Mouse (Mus musculus): ENCODE data around the gene Ddx39b. TPM values are rescaled to one million over a fixed set of nuclear protein-coding genes. Genes with fewer than 3 reads are reported as not detected.
"Not testable (repeated sequence)": the region's sequence is repeated elsewhere in the genome, so short reads cannot be mapped to it uniquely, and the experiment has no call there.

Ddx39b gene
- polyA plus RNA-seq, 2 experiments, result 127 to 199 TPM

- ATAC-seq (ENCODE audit: insufficient read depth) (no peak), DNase-seq (ENCODE audit: low read depth in 3 of 3, low spot score in 3 of 3) (no peak)
- H3K4me1 ChIP-seq (replicated peaks; ENCODE audit: control insufficient read depth in 2 of 2, insufficient read depth in 2 of 2, low read length in 1 of 2), result no peaks in the 10 kb centered on the region; a peak in 1 of 4 replicates
- no peaks in the 10 kb centered on the region for H3K36me3 ChIP-seq (replicated peaks; ENCODE audit: control insufficient read depth, insufficient read depth, low read depth)
- no peak overlapping the region for H3K9ac ChIP-seq (replicated peaks)
- no peak overlapping the region for H3K4me2 ChIP-seq (ENCODE audit: low read depth)
- H3K4me3 ChIP-seq (ENCODE audit: insufficient read depth in 1 of 2, low read depth in 2 of 2, low read length in 2 of 2), result no peak overlapping the region
- 60% methylated on average over 13 of the region's 13 CpGs for WGBS (ENCODE audit: insufficient replicate concordance)
- H3K27me3 ChIP-seq (ENCODE audit: control insufficient read depth, insufficient read depth, low read length), result peaks cover 8% of the 10 kb centered on the region
- TF ChIP-seq EP300 (IDR thresholded peaks at IDR 0.05; ENCODE audit: low read depth) (no peak), CTCF (IDR thresholded peaks at IDR 0.05; ENCODE audit: low read depth) (no peak)
- H3K27ac ChIP-seq, result no peak overlapping the region
- no peaks in the 10 kb centered on the region for H3K9me3 ChIP-seq (ENCODE audit: control insufficient read depth, low read length)
These were observed 37.6 kb downstream of the Ddx39b start for GRCm38 (mm10) chr17:35278957-35279688.

- WGBS (ENCODE audit: insufficient replicate concordance), result 65% methylated on average over 3 of the region's 3 CpGs
- H3K4me1 ChIP-seq (replicated peaks; ENCODE audit: control insufficient read depth in 2 of 2, insufficient read depth in 2 of 2, low read length in 1 of 2), result no peaks in the 10 kb centered on the region
- H3K27ac ChIP-seq, result no peak overlapping the region
- no peaks in the 10 kb centered on the region for H3K36me3 ChIP-seq (replicated peaks; ENCODE audit: control insufficient read depth, insufficient read depth, low read depth)
- no peak for ATAC-seq (ENCODE audit: insufficient read depth)
- no peak overlapping the region for H3K4me3 ChIP-seq (ENCODE audit: insufficient read depth in 1 of 2, low read depth in 2 of 2, low read length in 2 of 2)
- TF ChIP-seq EP300 (IDR thresholded peaks at IDR 0.05; ENCODE audit: low read depth) (no peak), CTCF (IDR thresholded peaks at IDR 0.05; ENCODE audit: low read depth) (no peak)
- H3K27me3 ChIP-seq (ENCODE audit: control insufficient read depth, insufficient read depth, low read length), result peaks cover 5% of the 10 kb centered on the region
- H3K9ac ChIP-seq (replicated peaks), result no peak overlapping the region
- H3K4me2 ChIP-seq (ENCODE audit: low read depth), result no peak overlapping the region
- DNase-seq (ENCODE audit: low read depth in 3 of 3, low spot score in 3 of 3), result no peak
- H3K9me3 ChIP-seq (ENCODE audit: control insufficient read depth, low read length), result no peaks in the 10 kb centered on the region
These were observed 38.7 kb downstream of the Ddx39b start for GRCm38 (mm10) chr17:35280276-35280675.

GRCm38 (mm10) chr17:35285431-35285830, 43.9 kb downstream of the Ddx39b start:
- H3K4me1 ChIP-seq (replicated peaks; ENCODE audit: control insufficient read depth in 2 of 2, insufficient read depth in 2 of 2, low read length in 1 of 2), result no peaks in the 10 kb centered on the region
- H3K36me3 ChIP-seq (replicated peaks; ENCODE audit: control insufficient read depth, insufficient read depth, low read depth), result no peaks in the 10 kb centered on the region
- H3K4me3 ChIP-seq (ENCODE audit: insufficient read depth in 1 of 2, low read depth in 2 of 2, low read length in 2 of 2), result no peak overlapping the region
- no peaks in the 10 kb centered on the region for H3K9me3 ChIP-seq (ENCODE audit: control insufficient read depth, low read length)
- TF ChIP-seq CTCF (IDR thresholded peaks at IDR 0.05; ENCODE audit: low read depth), result no peak
- TF ChIP-seq EP300 (IDR thresholded peaks at IDR 0.05; ENCODE audit: low read depth), result no peak
- H3K27ac ChIP-seq, result no peak overlapping the region
- no peak for ATAC-seq (ENCODE audit: insufficient read depth)
- no peak overlapping the region for H3K9ac ChIP-seq (replicated peaks)
- H3K27me3 ChIP-seq (ENCODE audit: control insufficient read depth, insufficient read depth, low read length), result no peaks in the 10 kb centered on the region
- DNase-seq (ENCODE audit: low read depth in 3 of 3, low spot score in 3 of 3), result no peak
- H3K4me2 ChIP-seq (ENCODE audit: low read depth), result no peak overlapping the region

- 2% methylated on average over 5 of the region's 5 CpGs for WGBS (ENCODE audit: insufficient replicate concordance)
- H3K9ac ChIP-seq (replicated peaks); H3K4me3 ChIP-seq (ENCODE audit: insufficient read depth in 1 of 2, low read depth in 2 of 2, low read length in 2 of 2); H3K27ac ChIP-seq; H3K4me2 ChIP-seq (ENCODE audit: low read depth); H3K9me3 ChIP-seq (ENCODE audit: control insufficient read depth, low read length); DNase-seq (ENCODE audit: low read depth in 3 of 3, low spot score in 3 of 3); ATAC-seq (ENCODE audit: insufficient read depth); H3K27me3 ChIP-seq (ENCODE audit: control insufficient read depth, insufficient read depth, low read length); H3K36me3 ChIP-seq (replicated peaks; ENCODE audit: control insufficient read depth, insufficient read depth, low read depth); H3K4me1 ChIP-seq (replicated peaks; ENCODE audit: control insufficient read depth in 2 of 2, insufficient read depth in 2 of 2, low read length in 1 of 2): not testable (repeated sequence)
- peak; percentile 86 for TF ChIP-seq CTCF (IDR thresholded peaks at IDR 0.05; ENCODE audit: low read depth)
These were observed 54.2 kb downstream of the Ddx39b start for GRCm38 (mm10) chr17:35295796-35296195.

GRCm38 (mm10) chr17:35300261-35300945, 58.9 kb downstream of the Ddx39b start:
- WGBS (ENCODE audit: insufficient replicate concordance), result 66% methylated on average over 7 of the region's 7 CpGs
- DNase-seq (ENCODE audit: low read depth in 3 of 3, low spot score in 3 of 3); ATAC-seq (ENCODE audit: insufficient read depth): not testable (repeated sequence)

More at GRCm38 (mm10) chr17:35300261-35300945, 58.9 kb downstream of the Ddx39b start:
- H3K9me3 ChIP-seq (ENCODE audit: control insufficient read depth, low read length); H3K4me1 ChIP-seq (replicated peaks; ENCODE audit: control insufficient read depth in 2 of 2, insufficient read depth in 2 of 2, low read length in 1 of 2); H3K27ac ChIP-seq; H3K4me3 ChIP-seq (ENCODE audit: insufficient read depth in 1 of 2, low read depth in 2 of 2, low read length in 2 of 2); H3K36me3 ChIP-seq (replicated peaks; ENCODE audit: control insufficient read depth, insufficient read depth, low read depth); H3K4me2 ChIP-seq (ENCODE audit: low read depth); H3K27me3 ChIP-seq (ENCODE audit: control insufficient read depth, insufficient read depth, low read length); H3K9ac ChIP-seq (replicated peaks): not testable (repeated sequence)
- TF ChIP-seq CTCF (IDR thresholded peaks at IDR 0.05; ENCODE audit: low read depth), result peak; percentile 51
